Mouse (Mus musculus): ENCODE measurements around the gene Dvl2. TPM values are rescaled to one million over a fixed set of nuclear protein-coding genes. Genes with fewer than 3 reads are reported as not detected.

The Dvl2 gene
- polyA plus RNA-seq, 1 experiment, result 59.6 TPM

DNA sequence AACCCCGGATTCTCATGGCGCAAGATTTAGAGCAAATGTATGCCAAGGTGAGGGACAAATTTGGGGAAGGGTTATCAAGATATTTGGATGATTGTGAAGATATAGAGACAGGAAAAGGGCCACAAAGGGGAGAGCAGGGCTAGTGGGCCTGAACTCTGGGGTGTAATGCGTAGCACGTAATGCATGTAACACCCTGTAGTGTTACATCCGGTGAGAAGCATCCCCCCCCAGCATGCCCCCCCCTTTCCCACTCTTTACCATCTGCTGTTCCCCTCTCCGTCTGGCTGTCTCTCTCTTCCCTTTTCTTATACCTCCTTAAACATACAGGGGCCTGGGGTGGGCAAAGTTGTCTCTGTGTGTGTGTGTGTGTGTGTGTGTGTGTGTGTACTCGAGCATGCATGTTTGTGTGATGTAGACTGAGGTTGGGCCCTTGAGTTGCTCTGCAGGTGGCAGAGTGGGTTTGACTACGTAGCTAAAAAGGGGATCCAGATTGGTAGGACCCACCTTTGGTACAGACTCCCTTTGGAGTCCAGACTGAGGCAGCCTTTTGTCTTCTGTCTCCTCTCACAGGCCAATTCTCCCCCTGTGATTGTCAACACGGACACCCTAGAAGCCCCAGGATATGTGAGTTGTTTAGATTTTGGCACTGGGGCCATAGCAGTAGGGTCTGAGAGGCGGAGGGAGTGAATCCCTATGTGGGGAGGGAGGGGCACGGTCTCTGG lies 29.6 kb downstream of the Dvl2 start:
- TF ChIP-seq GATA1 (IDR thresholded peaks at IDR 0.05; ENCODE audit: low read length), result no peak

DNA sequence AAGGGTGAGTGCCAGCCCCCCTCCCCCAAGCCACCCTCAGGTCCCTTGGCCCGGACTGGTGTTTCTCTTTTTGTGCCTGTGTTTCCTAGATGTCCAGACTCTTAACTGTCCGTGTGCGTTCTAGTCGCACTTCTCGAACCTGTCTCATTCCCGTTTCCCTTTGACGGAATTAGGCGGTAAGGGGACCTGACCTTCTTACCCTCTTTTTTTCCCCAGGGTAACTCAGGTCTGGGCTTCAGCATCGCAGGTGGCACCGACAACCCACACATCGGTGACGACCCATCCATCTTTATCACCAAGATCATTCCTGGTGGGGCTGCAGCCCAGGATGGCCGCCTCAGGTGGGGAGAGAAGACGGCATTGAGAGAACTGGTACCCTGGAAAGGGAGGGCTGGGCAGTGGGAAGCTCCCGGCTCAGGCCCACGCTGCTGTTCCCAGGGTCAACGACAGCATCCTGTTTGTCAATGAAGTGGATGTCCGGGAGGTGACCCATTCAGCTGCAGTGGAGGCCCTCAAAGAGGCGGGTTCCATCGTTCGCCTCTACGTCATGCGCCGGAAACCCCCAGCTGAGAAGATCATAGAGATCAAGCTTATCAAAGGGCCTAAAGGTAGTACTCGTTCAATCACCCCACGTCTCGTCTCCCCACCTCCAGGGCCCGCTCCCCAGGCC lies 30.4 kb downstream of the Dvl2 start:
- TF ChIP-seq GATA1 (IDR thresholded peaks at IDR 0.05; ENCODE audit: low read length), result no peak

DNA sequence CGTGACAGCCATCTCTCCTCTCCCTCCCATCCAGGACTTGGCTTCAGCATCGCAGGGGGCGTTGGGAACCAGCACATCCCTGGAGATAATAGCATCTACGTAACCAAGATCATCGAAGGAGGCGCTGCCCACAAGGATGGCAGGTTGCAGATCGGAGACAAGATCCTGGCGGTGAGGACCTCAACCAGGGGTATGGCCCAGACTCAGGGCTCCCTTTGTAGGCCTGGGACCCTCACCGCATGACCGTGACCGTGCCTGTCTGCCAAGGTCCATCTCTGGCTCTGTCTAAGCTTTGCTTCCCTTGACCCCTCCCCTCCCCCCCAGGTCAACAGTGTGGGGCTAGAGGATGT lies 30.9 kb downstream of the Dvl2 start:
- TF ChIP-seq GATA1 (IDR thresholded peaks at IDR 0.05; ENCODE audit: low read length), result no peak

DNA sequence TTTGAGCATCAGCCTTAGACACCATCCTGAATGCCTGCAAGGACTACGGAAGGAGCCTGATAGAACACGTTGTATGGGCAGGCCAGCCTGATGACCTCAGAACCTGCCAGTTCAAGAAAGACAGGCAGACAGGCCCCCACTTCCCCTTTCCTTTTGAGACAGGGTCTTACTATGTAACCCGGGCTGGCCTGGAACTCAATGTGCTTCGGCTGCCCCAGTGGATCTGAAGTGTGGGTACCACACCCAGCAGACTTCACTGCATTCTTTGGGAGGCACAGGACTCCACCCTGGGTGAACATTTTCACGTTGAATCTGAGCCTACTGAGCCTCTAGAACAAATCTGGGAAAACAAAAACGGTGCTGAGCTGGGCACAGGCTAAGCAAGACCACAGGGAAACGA lies 37.8 kb downstream of the Dvl2 start:
- no peak for TF ChIP-seq GATA1 (IDR thresholded peaks at IDR 0.05; ENCODE audit: low read length)

DNA sequence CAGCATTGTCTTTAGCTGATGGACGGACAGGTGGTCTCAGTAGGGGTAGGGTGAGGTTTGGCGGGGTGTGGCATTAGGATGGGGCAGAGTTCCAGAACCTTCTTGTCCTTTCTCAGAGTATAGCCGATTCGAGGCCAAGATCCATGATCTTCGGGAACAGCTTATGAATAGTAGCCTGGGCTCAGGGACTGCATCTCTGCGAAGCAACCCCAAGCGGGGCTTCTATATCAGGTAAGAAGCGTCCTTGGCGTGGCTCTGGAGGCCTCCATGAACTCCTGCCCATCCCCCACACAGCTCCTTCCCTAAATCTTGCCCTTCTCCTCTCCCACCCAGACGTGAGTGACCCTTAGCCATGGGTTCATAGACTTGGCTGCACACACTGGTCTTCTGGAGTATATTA lies 39.2 kb downstream of the Dvl2 start:
- TF ChIP-seq GATA1 (IDR thresholded peaks at IDR 0.05; ENCODE audit: low read length), result no peak

DNA sequence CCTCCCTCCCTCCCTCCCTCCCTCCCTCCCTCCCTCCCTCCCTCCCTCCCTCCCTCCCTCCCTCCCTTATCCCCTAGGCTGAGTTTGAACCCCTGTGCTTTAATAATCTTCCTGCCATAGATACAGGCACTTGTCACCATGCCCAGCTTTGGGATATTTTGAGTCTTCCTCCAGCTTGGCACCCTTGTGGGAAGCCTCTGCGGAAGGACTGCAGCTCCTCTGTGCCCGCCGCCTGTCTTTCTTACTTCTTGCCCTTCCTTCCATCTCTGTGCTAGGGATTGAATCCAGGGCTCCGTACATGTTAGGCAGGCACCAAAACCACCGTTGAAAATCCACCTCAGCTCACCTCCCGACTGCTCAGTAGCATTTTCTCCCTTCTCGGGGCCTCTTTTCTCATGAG lies 39.8 kb downstream of the Dvl2 start:
- TF ChIP-seq GATA1 (IDR thresholded peaks at IDR 0.05; ENCODE audit: low read length), result no peak

DNA sequence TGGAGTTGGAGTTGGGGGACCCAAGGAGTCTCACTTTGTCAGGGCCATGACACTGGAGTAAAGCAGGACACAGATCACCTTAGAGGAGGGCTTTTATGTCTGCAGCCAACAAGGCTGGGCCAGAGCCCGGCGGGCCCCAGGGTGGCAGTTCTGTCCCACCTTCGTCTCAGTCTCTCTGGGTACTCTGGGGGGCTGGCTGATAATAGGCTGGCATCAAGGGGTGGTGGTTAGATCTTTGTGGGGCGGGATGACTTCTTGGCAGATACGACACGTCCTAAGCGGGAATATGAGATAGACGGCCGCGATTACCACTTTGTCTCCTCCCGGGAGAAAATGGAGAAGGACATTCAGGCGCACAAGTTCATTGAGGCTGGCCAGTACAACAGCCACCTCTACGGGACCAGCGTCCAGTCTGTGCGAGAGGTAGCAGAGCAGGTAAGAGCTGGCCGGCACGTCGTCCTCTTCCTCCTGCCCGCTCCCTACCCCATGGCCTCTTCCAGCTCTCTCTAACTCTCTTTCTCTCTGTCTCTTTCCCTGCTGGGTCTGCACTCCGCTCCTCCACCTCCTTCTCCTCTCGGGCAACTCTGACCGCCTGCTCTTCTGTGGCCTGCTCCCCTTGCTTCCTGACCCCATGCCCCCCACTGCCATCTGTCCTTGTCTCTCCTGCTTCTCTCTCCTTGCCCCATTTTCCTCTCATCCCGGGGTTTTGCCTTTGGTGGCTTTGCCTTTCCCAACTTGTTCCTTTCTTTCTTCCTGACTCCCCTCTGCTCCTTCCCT lies 42.1 kb downstream of the Dvl2 start:
- TF ChIP-seq GATA1 (IDR thresholded peaks at IDR 0.05; ENCODE audit: low read length), result no peak

DNA sequence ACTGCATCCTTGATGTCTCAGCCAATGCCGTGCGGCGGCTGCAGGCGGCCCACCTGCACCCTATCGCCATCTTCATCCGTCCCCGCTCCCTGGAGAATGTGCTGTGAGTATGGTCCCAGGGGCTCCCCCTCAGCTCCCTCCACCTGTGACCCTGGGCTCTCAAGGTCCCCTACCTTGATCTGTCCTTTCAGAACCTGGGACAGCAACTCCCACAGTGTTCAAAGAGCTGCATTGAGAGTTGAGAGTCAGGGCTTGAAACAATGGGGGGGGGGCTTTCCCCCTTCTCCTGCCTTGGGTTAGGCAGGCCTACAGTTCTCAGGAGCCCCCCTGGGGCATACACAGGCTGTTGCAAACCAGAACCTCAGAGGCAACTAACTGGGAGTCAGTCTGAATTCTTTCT lies 43.3 kb downstream of the Dvl2 start:
- TF ChIP-seq GATA1 (IDR thresholded peaks at IDR 0.05; ENCODE audit: low read length), result no peak

DNA sequence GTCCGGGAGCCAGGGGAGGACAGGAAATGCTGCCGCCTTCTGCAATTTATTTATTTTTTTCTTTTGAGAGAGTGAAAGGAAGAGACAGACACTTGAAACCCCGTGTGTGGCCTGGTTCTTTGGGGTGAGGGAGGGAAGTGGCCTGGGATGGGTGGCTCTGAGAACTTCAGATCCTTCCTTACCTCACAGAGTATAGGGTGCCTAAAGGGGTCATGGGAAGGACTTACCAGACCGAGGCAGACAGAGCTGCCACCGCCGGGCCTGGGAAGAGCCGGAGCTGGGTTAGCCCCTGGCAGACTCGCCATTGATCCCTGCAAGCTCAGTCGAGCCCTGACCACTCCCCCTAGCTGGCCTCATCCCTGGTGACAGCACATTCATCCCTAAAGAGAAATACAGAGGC lies 45.0 kb downstream of the Dvl2 start:
- no peak for TF ChIP-seq GATA1 (IDR thresholded peaks at IDR 0.05; ENCODE audit: low read length)

DNA sequence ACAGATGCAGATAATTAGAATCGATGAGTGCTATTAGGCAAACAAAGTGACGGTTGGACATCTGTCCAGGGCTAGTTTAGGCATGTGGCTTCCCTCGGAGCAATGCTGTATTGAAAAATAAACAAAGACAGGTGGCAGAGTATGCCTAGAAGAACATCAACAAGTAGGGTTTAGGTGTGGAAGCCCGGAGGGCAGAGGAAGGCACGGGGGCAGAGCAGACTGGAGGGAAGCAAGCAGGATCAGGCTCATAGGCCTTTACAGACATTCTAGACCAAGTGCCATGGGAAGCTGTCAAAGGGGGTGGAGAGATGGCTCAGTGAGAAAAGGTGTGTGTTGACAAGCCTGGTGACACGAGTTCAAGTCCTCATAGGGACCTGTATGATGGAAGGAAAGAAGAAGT lies 49.0 kb downstream of the Dvl2 start:
- no peak for TF ChIP-seq GATA1 (IDR thresholded peaks at IDR 0.05; ENCODE audit: low read length)

DNA sequence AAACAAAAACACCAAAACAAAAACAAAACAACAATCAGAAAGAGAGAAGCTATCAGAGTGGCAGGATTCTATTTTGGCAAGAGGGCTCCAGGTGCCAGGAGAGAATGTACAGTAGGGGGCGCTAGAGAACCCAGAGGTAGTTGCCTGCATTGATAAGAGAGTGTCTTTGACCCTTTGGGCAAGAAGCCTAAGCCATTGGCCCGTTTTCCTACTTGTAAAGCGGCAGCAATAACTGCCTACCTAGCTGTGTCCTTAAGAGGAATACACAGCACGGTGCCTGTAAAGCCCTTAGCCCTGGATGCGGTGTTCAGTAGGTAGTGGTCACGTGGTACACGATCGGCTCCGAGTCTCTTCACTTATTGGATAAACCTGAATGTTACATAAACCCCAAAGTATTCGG lies 49.4 kb downstream of the Dvl2 start:
- TF ChIP-seq GATA1 (IDR thresholded peaks at IDR 0.05; ENCODE audit: low read length), result no peak

DNA sequence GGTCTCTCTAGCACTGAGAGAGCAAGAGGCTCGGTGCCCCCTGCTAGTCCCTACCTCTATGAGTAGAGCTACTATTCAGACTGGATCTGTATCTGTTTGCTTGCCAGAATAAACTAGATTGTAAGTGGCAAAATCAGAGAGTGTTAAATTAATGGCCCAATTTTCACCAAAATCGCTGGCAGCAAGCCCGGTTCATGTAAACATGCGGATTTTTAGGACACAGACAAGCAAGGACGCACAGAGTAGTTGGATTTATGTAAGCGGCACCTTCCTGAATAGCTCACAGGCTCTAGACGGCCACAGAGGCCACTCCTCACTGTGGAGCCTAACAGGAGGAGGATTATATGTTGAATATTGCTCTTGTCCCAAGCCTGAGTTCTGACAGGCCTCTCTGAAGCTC lies 52.8 kb downstream of the Dvl2 start:
- TF ChIP-seq GATA1 (IDR thresholded peaks at IDR 0.05; ENCODE audit: low read length), result no peak

DNA sequence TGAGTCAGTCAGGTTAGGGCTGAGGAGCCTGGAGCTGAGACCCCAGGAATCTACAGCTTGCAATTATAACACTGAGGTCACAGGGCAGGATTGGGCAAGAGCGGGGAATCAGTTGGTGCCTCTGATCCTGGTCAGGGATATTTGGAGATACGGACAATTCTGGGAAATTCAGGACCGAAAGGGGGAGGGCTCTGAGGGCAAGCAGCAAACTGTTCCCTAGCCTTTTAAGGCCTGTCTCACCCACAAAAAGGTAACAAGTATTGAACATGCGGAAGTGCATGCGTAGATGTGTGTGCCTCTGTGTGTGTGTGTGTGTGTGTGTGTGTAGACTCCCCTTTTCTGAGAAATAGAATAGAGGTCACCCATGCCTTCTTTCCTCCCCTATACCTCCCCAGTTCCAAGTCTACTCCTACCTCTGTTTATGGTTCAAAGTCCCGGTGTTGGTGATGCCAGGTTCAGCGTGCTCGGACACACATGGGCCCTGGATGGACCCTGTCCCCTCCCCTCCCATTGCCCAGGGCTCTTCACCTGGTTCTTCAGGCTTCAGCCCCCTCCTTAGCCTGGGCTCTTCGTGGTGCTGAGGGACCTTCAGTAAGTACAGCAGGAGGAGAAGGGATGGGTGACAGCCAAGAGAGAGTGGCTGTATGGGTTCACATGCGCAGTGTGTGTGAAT lies 53.6 kb downstream of the Dvl2 start, which contains the start of gene Asgr1:
Gene Asgr1 (plus strand): TSS at position 188 of the 673 bp plus-strand sequence.
- no peak for TF ChIP-seq GATA1 (IDR thresholded peaks at IDR 0.05; ENCODE audit: low read length)

DNA sequence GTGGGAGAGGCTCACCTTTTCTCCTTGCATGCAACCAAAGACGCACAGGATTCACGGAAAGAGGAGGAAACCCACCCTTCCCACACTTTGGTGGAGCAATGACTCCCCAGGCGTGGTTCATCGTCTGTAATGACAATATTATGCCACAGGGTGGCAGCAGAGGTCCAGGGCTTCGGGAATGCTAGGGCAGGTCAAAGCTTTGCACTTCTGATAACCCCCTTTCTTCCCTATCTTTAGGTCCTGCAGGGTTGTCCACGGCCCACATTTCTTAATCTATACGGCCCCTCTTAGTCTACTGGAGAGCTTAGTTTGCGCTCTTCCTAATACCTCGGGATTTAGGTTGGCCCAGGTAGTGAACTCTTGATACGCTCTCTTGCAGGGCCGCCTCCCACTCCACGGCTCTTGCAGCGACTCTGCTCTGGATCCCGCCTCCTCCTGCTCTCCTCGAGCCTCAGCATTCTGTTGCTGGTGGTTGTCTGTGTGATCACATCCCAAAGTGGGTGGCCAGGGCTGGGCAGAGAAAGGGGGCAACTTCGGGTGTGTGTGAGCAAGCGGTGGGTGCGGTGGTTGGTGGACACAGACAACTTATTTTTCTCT lies 55.3 kb downstream of the Dvl2 start:
- no peak for TF ChIP-seq GATA1 (IDR thresholded peaks at IDR 0.05; ENCODE audit: low read length)

DNA sequence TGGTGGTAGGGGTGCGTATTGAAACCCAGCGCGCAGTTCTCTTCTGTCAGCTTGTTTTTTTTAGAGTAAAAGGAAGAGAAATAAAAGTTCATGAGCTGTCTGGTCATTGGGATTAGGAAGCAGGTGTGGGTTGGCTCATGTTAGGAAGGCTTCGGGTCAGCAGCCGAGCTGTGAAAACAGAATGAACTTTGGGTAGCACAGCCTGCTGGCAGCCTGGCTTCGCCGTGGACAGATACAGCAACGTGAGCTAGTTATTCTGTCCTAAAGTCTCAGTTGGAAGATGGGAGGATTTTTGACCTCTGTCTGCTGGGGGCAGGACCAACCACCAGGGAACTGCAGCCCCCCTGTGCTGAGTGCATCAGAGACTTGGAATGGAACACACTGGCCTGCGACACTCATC lies 57.4 kb downstream of the Dvl2 start:
- TF ChIP-seq GATA1 (IDR thresholded peaks at IDR 0.05; ENCODE audit: low read length), result no peak

DNA sequence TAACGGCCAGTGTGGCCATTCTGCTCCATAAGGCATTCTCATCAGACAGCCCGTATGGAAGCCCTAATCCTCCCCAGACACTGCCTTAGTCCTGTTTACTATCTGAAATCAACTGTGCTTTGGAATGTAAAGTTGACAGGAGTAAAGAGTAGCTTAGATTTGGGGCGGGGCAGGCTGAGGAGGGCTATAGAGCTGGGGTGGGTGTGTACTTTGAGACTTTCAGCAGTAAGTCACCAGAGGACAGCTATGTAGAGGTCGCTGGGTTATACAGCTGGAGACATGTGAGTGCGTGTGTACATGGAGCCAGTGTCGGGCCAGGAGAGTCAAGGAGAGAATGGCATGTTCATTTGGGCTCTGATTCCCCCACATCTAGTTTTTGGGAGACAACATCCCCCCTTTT lies 59.5 kb downstream of the Dvl2 start:
- TF ChIP-seq GATA1 (IDR thresholded peaks at IDR 0.05; ENCODE audit: low read length), result no peak

Other genes starting within 250 kb of the Dvl2 start
- 65.1 and 65.3 TPM in 2 replicates for gene Polr2a, start 242.0 kb upstream of the Dvl2 start, polyA plus RNA-seq (2012)
- gene Slc35g3, start 238.6 kb upstream of the Dvl2 start, polyA plus RNA-seq (2012), result not detected in 2 replicates
- 14.5 and 15.2 TPM in 2 replicates for gene Zbtb4, start 234.7 kb upstream of the Dvl2 start, polyA plus RNA-seq (2012)
- gene Chrnb1, start 204.7 kb upstream of the Dvl2 start, polyA plus RNA-seq (2012), result 0.03 and 0.11 TPM in 2 replicates
- 0.39 and 0.53 TPM in 2 replicates for gene Fgf11, start 198.7 kb upstream of the Dvl2 start, polyA plus RNA-seq (2012)
- gene Tmem102, start 195.0 kb upstream of the Dvl2 start, polyA plus RNA-seq (2012), result not detected in 2 replicates
- not detected in 2 replicates for gene Gm39566, start 185.3 kb upstream of the Dvl2 start, polyA plus RNA-seq (2012)
- not detected in 2 replicates for gene Spem2, start 182.1 kb upstream of the Dvl2 start, polyA plus RNA-seq (2012)
- not detected in 2 replicates for gene Spem1, start 178.4 kb upstream of the Dvl2 start, polyA plus RNA-seq (2012)
- 0.99 and 1.1 TPM in 2 replicates for gene Nlgn2, start 162.8 kb upstream of the Dvl2 start, polyA plus RNA-seq (2012)
- gene Tmem256, start 162.1 kb upstream of the Dvl2 start, polyA plus RNA-seq (2012), result 404 and 460 TPM in 2 replicates
- gene Plscr3, start 154.2 kb upstream of the Dvl2 start, polyA plus RNA-seq (2012), result 43.0 and 56.9 TPM in 2 replicates
- 0.09 and 0.91 TPM in 2 replicates for gene Tnk1, start 141.9 kb upstream of the Dvl2 start, polyA plus RNA-seq (2012)
- not detected in 2 replicates for gene Tmem95, start 122.6 kb upstream of the Dvl2 start, polyA plus RNA-seq (2012)
- gene Kctd11, start 119.2 kb upstream of the Dvl2 start, polyA plus RNA-seq (2012), result 0.27 and 0.39 TPM in 2 replicates
- 107 and 119 TPM in 2 replicates for gene Acap1, start 105.1 kb upstream of the Dvl2 start, polyA plus RNA-seq (2012)
- 1.0 and 1.5 TPM in 2 replicates for gene 2810408A11Rik, start 99.6 kb upstream of the Dvl2 start, polyA plus RNA-seq (2012)
- gene Neurl4, start 99.5 kb upstream of the Dvl2 start, polyA plus RNA-seq (2012), result 83.2 and 85.5 TPM in 2 replicates
- 246 and 266 TPM in 2 replicates for gene Gps2, start 86.7 kb upstream of the Dvl2 start, polyA plus RNA-seq (2012)
- 3,518 and 5,018 TPM in 2 replicates for gene Eif5a, start 78.6 kb upstream of the Dvl2 start, polyA plus RNA-seq (2012)
- 0.19 TPM in 1 of 2 replicates, not detected in the other for gene Ybx2, start 64.8 kb upstream of the Dvl2 start, polyA plus RNA-seq (2012)
- gene Slc2a4, start 52.4 kb upstream of the Dvl2 start, polyA plus RNA-seq (2012), result 0.03 and 0.35 TPM in 2 replicates
- not detected in 2 replicates for gene Cldn7, start 35.8 kb upstream of the Dvl2 start, polyA plus RNA-seq (2012)
- 224 and 279 TPM in 2 replicates for gene Ctdnep1, start 19.4 kb upstream of the Dvl2 start, polyA plus RNA-seq (2012)
- 7.7 and 13.2 TPM in 2 replicates for gene Elp5, start 18.1 kb upstream of the Dvl2 start, polyA plus RNA-seq (2012)
- 164 and 205 TPM in 2 replicates for gene Gabarap, start 9.5 kb upstream of the Dvl2 start, polyA plus RNA-seq (2012)
- gene Phf23, start 4.8 kb upstream of the Dvl2 start, polyA plus RNA-seq (2012), result 92.5 and 117 TPM in 2 replicates
- 19.7 and 28.8 TPM in 2 replicates for gene Acadvl, start 14.8 kb downstream of the Dvl2 start, polyA plus RNA-seq (2012)
- gene Dlg4, start 16.3 kb downstream of the Dvl2 start, polyA plus RNA-seq (2012), result 7.4 and 7.6 TPM in 2 replicates
- gene Asgr1, start 53.5 kb downstream of the Dvl2 start, polyA plus RNA-seq (2012), result not detected in 2 replicates
- gene Asgr2, start 92.0 kb downstream of the Dvl2 start, polyA plus RNA-seq (2012), result not detected in 2 replicates
- gene Mgl2, start 129.7 kb downstream of the Dvl2 start, polyA plus RNA-seq (2012), result not detected in 2 replicates
- 1.5 and 4.3 TPM in 2 replicates for gene Clec10a, start 155.6 kb downstream of the Dvl2 start, polyA plus RNA-seq (2012)
- not detected in 2 replicates for gene Slc16a11, start 212.2 kb downstream of the Dvl2 start, polyA plus RNA-seq (2012)
- 9.2 and 12.0 TPM in 2 replicates for gene Slc16a13, start 220.5 kb downstream of the Dvl2 start, polyA plus RNA-seq (2012)
- gene Bcl6b, start 229.2 kb downstream of the Dvl2 start, polyA plus RNA-seq (2012), result not detected in 2 replicates
- gene 0610010K14Rik, start 237.3 kb downstream of the Dvl2 start, polyA plus RNA-seq (2012), result 88.8 and 123 TPM in 2 replicates
- 3.5 and 4.8 TPM in 2 replicates for gene Gm21988, start 239.2 kb downstream of the Dvl2 start, polyA plus RNA-seq (2012)
- 142 and 145 TPM in 2 replicates for gene Rnasek, start 239.2 kb downstream of the Dvl2 start, polyA plus RNA-seq (2012)

All from G1E-ER4 (cell line).